Mouse (Mus musculus) cerebral cortex, adult 2 months (tissue): ENCODE measurements around the gene Lamb3.

Experiments used
- WGBS: fragments of 180-500 bp; shearing (Covaris S2); methylation state at CpG from one replicate; pipeline ENCODE4 v1.1.7; 2018; 5-methylcytosine and 5-hydroxymethylcytosine counted together

Lamb3 gene

DNA sequence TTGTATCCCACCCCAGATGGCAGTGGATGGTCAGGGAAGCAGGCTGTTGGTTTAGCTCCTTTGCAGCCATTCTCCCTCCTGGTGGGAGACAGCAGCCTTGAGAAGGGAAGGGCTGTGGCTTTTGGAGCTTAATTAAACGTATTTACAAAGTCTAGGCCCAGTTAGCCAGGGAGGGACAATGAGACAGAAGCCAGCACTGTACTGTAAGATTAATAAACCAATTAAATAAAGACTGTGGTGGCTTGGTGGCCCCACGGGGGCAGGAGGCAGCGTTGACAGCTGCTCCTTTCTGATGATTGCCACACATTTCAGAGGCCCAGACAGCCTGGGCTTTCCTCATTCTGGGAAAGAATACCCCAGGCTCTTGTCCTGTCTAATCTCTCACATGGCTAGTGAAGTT lies 182.0 kb downstream of the Lamb3 start:
- 58% methylated on average over 3 of the region's 3 CpGs for WGBS

DNA sequence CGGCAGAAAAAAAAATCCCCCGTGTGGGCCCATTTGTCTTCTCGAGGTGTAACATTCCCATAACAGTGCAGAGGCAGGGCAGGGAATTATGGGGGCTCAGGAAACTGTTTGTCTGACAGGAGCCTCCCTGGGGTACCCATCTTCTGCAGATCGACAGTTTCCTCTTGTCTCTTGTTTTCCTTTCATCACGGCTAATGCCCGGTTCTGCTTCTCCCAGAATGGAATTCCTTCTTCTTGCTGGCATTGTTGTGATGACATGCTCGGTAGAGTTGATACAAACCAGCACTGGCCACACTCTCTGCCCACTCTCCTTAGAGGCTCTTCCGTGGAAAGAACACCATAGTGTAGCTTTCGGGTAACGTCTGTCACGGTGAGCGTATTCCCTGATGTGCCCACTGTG lies 182.5 kb downstream of the Lamb3 start:
- 74% methylated on average over 12 of the region's 12 CpGs for WGBS

DNA sequence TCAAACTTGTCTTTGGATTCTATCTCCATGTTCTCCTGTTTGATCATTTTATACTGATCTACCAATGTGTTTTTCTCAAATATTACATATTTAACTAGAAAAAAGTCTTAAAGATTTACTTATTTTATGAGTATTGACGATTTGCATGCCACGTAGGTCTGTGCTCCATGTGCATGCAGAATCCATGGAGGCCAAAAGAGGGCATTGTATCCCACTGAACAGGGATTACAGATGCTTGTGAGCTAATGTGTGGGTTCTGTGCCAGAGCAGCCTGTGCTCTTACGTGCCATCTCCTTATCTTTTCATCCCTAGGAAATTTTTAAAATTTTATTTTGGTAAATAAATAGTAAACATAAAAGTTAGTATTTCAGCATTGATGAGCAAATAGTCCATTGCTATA lies 184.8 kb downstream of the Lamb3 start:
- WGBS: 86% methylated on average over 3 of the region's 3 CpGs
